Mouse (Mus musculus) spleen, postnatal 36 days (tissue): ENCODE data around the gene Gm5089.

Experiments used
- DNase-seq, 2 experiments: peaks; one replicate each; pipeline ENCODE4 v3.0.0; 2022; ENCODE audit warnings: low spot score in 2 of 2, mixed read lengths in 1 of 2

Gene Gm5089

GRCm38 (mm10) chr14:122477971-122478573 is 27.2 kb upstream of the Gm5089 start:
- DNase-seq: no peak

GRCm38 (mm10) chr14:122477261-122477671 is 26.4 kb upstream of the Gm5089 start:
- no peak for DNase-seq

- no peak for DNase-seq
Observed at GRCm38 (mm10) chr14:122476822-122477215, 25.9 kb upstream of the Gm5089 start.

- DNase-seq: no peak
Observed at GRCm38 (mm10) chr14:122476041-122476821, 25.3 kb upstream of the Gm5089 start.

GRCm38 (mm10) chr14:122475557-122476040 is 24.7 kb upstream of the Gm5089 start:
- DNase-seq: no peak

GRCm38 (mm10) chr14:122474891-122475556 is 24.1 kb upstream of the Gm5089 start, which contains the start of gene Zic2:
Gene Zic2, plus strand, starts transcription at chr14:122475435.
- no peak for DNase-seq

- DNase-seq: no peak
Observed at GRCm38 (mm10) chr14:122474041-122474890, 23.4 kb upstream of the Gm5089 start.

GRCm38 (mm10) chr14:122473211-122473751 is 22.4 kb upstream of the Gm5089 start:
- DNase-seq: no peak

- no peak for DNase-seq
Observed at GRCm38 (mm10) chr14:122472647-122473046, 21.7 kb upstream of the Gm5089 start.

- no peak for DNase-seq
Observed at GRCm38 (mm10) chr14:122472161-122472560, 21.2 kb upstream of the Gm5089 start.

- no peak for DNase-seq
Observed at GRCm38 (mm10) chr14:122471449-122472085, 20.7 kb upstream of the Gm5089 start.

- no peak for DNase-seq
Observed at GRCm38 (mm10) chr14:122468971-122469755, 18.2 kb upstream of the Gm5089 start.

GRCm38 (mm10) chr14:122467926-122468841 is 17.3 kb upstream of the Gm5089 start:
- no peak for DNase-seq

GRCm38 (mm10) chr14:122466756-122467362 is 15.9 kb upstream of the Gm5089 start:
- no peak for DNase-seq

- DNase-seq: no peak
Observed at GRCm38 (mm10) chr14:122465931-122466490, 15.1 kb upstream of the Gm5089 start.

GRCm38 (mm10) chr14:122464763-122465741 is 14.1 kb upstream of the Gm5089 start, which contains the start of gene Zic5:
Gene Zic5, minus strand, starts transcription at chr14:122465677.
- DNase-seq: no peak

- DNase-seq: no peak
Observed at GRCm38 (mm10) chr14:122464351-122464762, 13.4 kb upstream of the Gm5089 start.
